Mouse (Mus musculus) heart, adult 2 months (tissue): ENCODE results near the gene Mfsd10. TPM values are rescaled to one million over a fixed set of nuclear protein-coding genes. Genes with fewer than 3 reads are reported as not detected.

Source experiments
- DNase-seq, 2 experiments: peaks; one replicate each; pipeline ENCODE4 v3.0.0; 2021
- H3K27ac ChIP-seq: fragments of 200-600 bp; 2 replicates; pipeline ENCODE4 v1.8.1; 2022
- H3K27me3 ChIP-seq: fragments of 200-500 bp; 2 replicates; pipeline ENCODE4 v1.6.1; 2012; ENCODE audit warnings: mild to moderate bottlenecking, low read length, inconsistent platforms, mixed read lengths; ENCODE audit not compliant: control insufficient read depth, insufficient read depth
- H3K36me3 ChIP-seq: fragments of 200-500 bp; 2 replicates; pipeline ENCODE4 v1.6.1; 2012; ENCODE audit warnings: low read length, inconsistent platforms; ENCODE audit not compliant: control insufficient read depth, insufficient read depth
- H3K4me1 ChIP-seq: fragments of 200-500 bp; 2 replicates; pipeline ENCODE4 v1.6.1; 2011; ENCODE audit warnings: low read length; ENCODE audit not compliant: control insufficient read depth, insufficient read depth
- H3K4me3 ChIP-seq: fragments of 200-600 bp; 2 replicates; pipeline ENCODE4 v1.8.1; 2022
- H3K79me2 ChIP-seq: fragments of 200-500 bp; replicated peaks from 2 replicates; pipeline ENCODE4 v1.6.1; 2012; ENCODE audit warnings: mild to moderate bottlenecking, inconsistent platforms, low read length, moderate library complexity, mixed read lengths; ENCODE audit not compliant: control insufficient read depth, insufficient read depth
- H3K9ac ChIP-seq: fragments of 200-500 bp; 2 replicates; pipeline ENCODE4 v1.6.1; 2012; ENCODE audit warnings: low read depth, mild to moderate bottlenecking, control low read depth, inconsistent platforms, low read length, mixed read lengths
- CTCF ChIP-seq: fragments of 200-600 bp; IDR thresholded peaks from 2 replicates; pipeline ENCODE4 v1.8.1; 2022; ENCODE audit warnings: antibody characterized with exemption, mild to moderate bottlenecking, moderate library complexity
- EP300 ChIP-seq: fragments of 200-500 bp; IDR thresholded peaks from 2 replicates; pipeline ENCODE4 v1.6.1; 2011; ENCODE audit warnings: low read depth, low read length, control low read depth; ENCODE audit not compliant: insufficient read depth
- POLR2A ChIP-seq: fragments of 200-500 bp; IDR thresholded peaks from 2 replicates; pipeline ENCODE4 v1.6.1; 2011; ENCODE audit warnings: mild to moderate bottlenecking, low read depth, low read length, control low read depth; ENCODE audit not compliant: insufficient read depth
- WGBS: fragments of 180-500 bp; shearing (Covaris S2); methylation state at CpG from one replicate; pipeline ENCODE4 v1.1.7; 2018; 5-methylcytosine and 5-hydroxymethylcytosine counted together
- intact Hi-C: fragments of 180-260 bp; cut with DNase I; formaldehyde crosslinking; loops from one replicate; pipeline ENCODE4 v1.15.1; 2025
- polyA plus RNA-seq: library from polyadenylated mRNA; depleted of rRNA; stranded (reverse); fragments of >200 nt; gene quantifications from 2 replicates; pipeline ENCODE4 v1.2.3, GENCODE M21; 2012
- total RNA-seq, 2 experiments: library from RNA; stranded (reverse); gene quantifications; 2 replicates each; pipeline ENCODE4 v1.2.3; 2021

Mfsd10 gene
- total and polyA plus RNA-seq, 3 experiments: 9.8 to 43.3 (median 9.9) TPM

GRCm38 (mm10) chr5:34660591-34661130 lies 23.6 kb upstream of the Mfsd10 start:
- TF ChIP-seq POLR2A: no peak
- TF ChIP-seq EP300: no peak
- H3K79me2 ChIP-seq: no peaks in the 10 kb centered on the region
- peak overlapping the region; percentile 80 for H3K9ac ChIP-seq
- intact Hi-C loops: loop anchor here (2.0 to 10.0 kb wide), 4 partner anchors 24 to 384 kb away; partner anchors contain the start of genes Fam193a, Hgfac, Htt and Mfsd10
- peak overlapping the region; percentile 86 for H3K27ac ChIP-seq
- peaks cover 6% of the 10 kb centered on the region; the same call in 1 of the 2 replicates for H3K36me3 ChIP-seq
- H3K4me3 ChIP-seq: peak overlapping the region; percentile 74
- H3K4me1 ChIP-seq: peaks cover 4% of the 10 kb centered on the region
- H3K27me3 ChIP-seq: no peaks in the 10 kb centered on the region
- no peak for DNase-seq
- under 1% methylated on average over 57 of the region's 57 CpGs for WGBS

GRCm38 (mm10) chr5:34659686-34660590 lies 22.9 kb upstream of the Mfsd10 start, which contains the start of the genes Nop14 and Grk4:
Gene Nop14 (minus strand): TSS chr5:34660148.
Gene Grk4 (plus strand): TSS chr5:34660379.
- DNase-seq: peak; percentile 96 to 100
- Histone ChIP-seq H3K4me1 (peaks cover 4% of the 10 kb centered on the region), H3K4me3 (peak within 1 kb of the TSS; percentile 78), H3K36me3 (peaks cover 6% of the 10 kb centered on the region; the same call in 1 of the 2 replicates), H3K27me3 (no peaks in the 10 kb centered on the region), H3K27ac (peak within 1 kb of the TSS; percentile 86), H3K79me2 (no peaks in the 10 kb centered on the region), H3K9ac (peak within 1 kb of the TSS; percentile 80)
- intact Hi-C loops: loop anchor here (2.0 to 10.0 kb wide), 4 partner anchors 23 to 385 kb away; partner anchors contain the start of genes Fam193a, Hgfac, Htt and Mfsd10
- peak; percentile 86 for TF ChIP-seq EP300
- TF ChIP-seq CTCF: no peak; the same call in none of the 2 replicates
- TF ChIP-seq POLR2A: peak; percentile 93
- under 1% methylated on average over 60 of the region's 60 CpGs for WGBS

GRCm38 (mm10) chr5:34657556-34657955 lies 20.5 kb upstream of the Mfsd10 start:
- no peak overlapping the region for H3K9ac ChIP-seq
- no peak overlapping the region for H3K4me3 ChIP-seq
- H3K36me3 ChIP-seq: peaks cover 6% of the 10 kb centered on the region
- no peaks in the 10 kb centered on the region for H3K79me2 ChIP-seq
- TF ChIP-seq EP300 (no peak), POLR2A (no peak), CTCF (no peak)
- DNase-seq: no peak
- no peak overlapping the region for H3K27ac ChIP-seq
- intact Hi-C loops: no loop called here
- H3K27me3 ChIP-seq: no peaks in the 10 kb centered on the region
- 85% methylated on average over 8 of the region's 8 CpGs for WGBS
- peaks cover 2% of the 10 kb centered on the region for H3K4me1 ChIP-seq

- no peaks in the 10 kb centered on the region for H3K79me2 ChIP-seq
- H3K4me1 ChIP-seq: peaks cover 2% of the 10 kb centered on the region
- H3K27me3 ChIP-seq: no peaks in the 10 kb centered on the region
- no peak overlapping the region for H3K4me3 ChIP-seq
- H3K27ac ChIP-seq: no peak overlapping the region
- DNase-seq: no peak
- TF ChIP-seq EP300 (no peak), POLR2A (no peak), CTCF (no peak)
- intact Hi-C loops: no loop called here
- peaks cover 6% of the 10 kb centered on the region for H3K36me3 ChIP-seq
- whole genome bisulfite sequencing: 50% methylated on average over 9 of the region's 9 CpGs
- H3K9ac ChIP-seq: no peak overlapping the region
Observed at GRCm38 (mm10) chr5:34654881-34655280, 17.9 kb upstream of the Mfsd10 start.

- H3K27ac ChIP-seq: no peak overlapping the region
- 89% methylated on average over 5 of the region's 5 CpGs for WGBS
- H3K36me3 ChIP-seq: no peaks in the 10 kb centered on the region; the same call in 1 of the 2 replicates
- no peak overlapping the region for H3K9ac ChIP-seq
- no peaks in the 10 kb centered on the region for H3K27me3 ChIP-seq
- DNase-seq: no peak
- no peaks in the 10 kb centered on the region for H3K4me1 ChIP-seq
- H3K79me2 ChIP-seq: no peaks in the 10 kb centered on the region
- TF ChIP-seq CTCF: no peak
- TF ChIP-seq POLR2A: no peak
- TF ChIP-seq EP300: no peak
- no peak overlapping the region for H3K4me3 ChIP-seq
- intact Hi-C loops: no loop called here
Observed at GRCm38 (mm10) chr5:34652961-34653360, 15.9 kb upstream of the Mfsd10 start.
